Comparison of ENCODE assay signal across 1 mouse cellular context in the genomic region with DNA sequence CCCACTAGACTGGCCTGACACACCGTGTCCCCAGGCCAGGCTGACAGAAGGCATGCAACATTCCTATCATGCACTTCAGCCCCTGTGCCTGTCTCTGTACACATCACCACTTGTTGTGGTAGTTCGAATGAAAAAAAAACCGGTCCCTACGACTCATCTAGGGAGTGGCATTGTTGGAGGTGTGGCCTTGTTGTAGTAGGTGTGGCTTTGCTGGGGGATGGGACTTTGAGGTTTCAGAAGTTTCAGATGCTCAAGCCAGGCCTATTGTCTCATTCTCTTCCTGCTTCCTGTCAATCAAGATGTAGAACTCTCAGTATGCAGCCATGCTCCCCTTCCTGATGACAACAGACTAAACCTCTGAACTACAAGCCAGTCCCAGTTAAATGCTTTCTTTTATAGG.
A peak's percentile ranks its signal among the peaks of the same experiment; 100 is the strongest.
TF ChIP-seq lines count a peak whose summit lies in the region.

No protein-coding gene starts in this region.

TF ChIP-seq in CH12.LX, 34 proteins besides CTCF, POLR2A, EP300 and RAD21 (continued from another document):
- TF ChIP-seq ZNF384 (IDR thresholded peaks at IDR 0.05; ENCODE audit: low read depth, low read length) = peak; percentile 43; the same call in 1 of the 2 replicates
- no peak for TF ChIP-seq CHD1 (IDR thresholded peaks at IDR 0.05; ENCODE audit: low read depth, low read length)
